Mouse (Mus musculus) T-cell, adult 66 days (primary cell): ENCODE data around the gene Rbm19. TPM values are rescaled to one million over a fixed set of nuclear protein-coding genes. Genes with fewer than 3 reads are reported as not detected.

ENCODE experiments used
- total RNA-seq, 2 experiments: library from RNA; stranded (reverse); gene quantifications; 3 replicates in 1 of 2; 4 replicates in 1 of 2; pipeline ENCODE4 v1.2.4; 2023

The Rbm19 gene
- total RNA-seq: 10 to 100 TPM; 70.6 to 98.1 TPM

DNA sequence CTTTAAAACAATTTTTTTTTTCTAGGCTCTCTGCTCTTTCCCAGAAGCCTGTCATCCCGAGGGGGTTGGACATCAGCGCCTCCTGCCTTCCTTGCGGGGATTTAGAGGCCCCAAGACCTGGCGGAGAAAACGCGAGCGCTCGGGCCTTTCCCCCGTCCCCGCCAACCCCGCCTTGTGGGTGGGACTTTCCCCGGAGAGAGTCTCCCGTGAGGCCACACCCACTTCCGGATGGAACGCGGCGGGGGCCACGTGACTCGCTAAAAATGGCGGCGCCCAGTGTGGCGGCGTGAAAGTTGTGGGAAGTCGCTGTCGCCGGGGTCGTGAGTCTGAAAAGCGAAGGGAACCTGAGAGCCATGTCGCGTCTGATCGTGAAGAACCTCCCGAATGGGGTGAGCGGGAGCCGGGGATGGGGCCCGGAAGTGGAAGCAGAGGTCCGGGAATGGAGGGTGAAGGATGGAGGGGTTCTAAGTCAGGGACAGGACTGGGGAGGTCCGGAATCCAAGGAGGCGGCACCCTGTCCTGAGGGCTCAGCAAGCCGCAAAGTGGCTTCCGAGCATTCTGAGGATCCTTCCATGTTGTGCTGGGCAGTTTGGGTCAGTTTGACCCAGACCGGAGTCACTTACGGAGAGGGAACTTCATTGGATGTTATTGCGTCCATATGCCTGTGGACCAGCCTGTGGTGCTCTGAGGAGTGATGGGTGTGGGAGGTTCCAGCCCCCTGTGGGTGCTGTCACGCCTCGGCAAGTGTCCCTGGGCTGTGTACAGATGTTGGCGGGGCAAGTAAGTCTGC lies at the start of gene Rbm19:
Gene Rbm19 (plus strand): TSS at position 205 of the 790 bp plus-strand sequence.

